Mouse (Mus musculus): ENCODE measurements around the gene Trmt10c.
"Not testable (repeated sequence)": the region's sequence is repeated elsewhere in the genome, so short reads cannot be mapped to it uniquely, and the experiment has no call there.

The Trmt10c gene

DNA sequence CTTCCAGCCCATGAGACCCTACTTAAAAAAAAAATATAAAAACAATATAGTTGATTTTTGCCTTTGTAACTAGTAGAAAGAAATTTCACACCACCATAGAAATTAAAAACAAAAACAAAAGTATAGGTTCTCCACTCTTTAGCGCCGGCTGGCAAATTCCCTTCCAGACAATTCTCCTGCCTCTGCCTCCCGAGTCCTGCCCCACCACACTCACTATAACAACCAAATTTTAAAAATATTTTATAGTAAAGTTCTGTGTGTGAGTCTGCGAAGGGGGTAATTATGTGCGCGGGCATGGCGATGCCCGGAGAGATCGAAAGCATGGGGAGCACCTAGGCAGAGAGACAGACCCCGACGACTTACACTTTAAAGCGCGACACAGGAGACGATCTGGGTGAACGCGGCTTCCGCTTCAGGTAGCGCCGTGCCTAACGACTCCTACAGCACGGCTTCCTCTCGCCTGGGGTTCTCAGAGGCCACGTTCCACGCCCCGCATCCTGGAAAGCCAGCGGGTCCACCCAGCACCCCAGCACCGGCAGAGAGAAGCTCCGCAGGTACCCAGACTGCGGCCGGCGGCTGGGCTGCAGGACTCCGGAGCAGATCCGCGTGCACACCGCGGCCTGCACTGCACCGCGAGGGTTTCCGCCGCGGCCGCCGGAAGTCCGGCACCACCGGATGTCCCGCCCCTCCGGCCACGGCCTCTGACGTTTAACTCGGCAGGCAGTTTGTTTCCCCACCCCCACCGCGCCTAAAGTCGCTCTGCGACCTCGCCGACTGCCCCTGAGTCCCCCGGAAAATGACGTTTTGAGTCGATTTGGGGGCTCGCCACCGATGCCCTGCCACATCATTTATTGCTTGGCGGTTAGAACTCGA lies at the start of gene Trmt10c:
Trmt10c (minus strand) TSS at position 682 of the 873 bp plus-strand sequence.
- DNase-seq (ENCODE audit: low read depth, low spot score) = peak; percentile 93

DNA sequence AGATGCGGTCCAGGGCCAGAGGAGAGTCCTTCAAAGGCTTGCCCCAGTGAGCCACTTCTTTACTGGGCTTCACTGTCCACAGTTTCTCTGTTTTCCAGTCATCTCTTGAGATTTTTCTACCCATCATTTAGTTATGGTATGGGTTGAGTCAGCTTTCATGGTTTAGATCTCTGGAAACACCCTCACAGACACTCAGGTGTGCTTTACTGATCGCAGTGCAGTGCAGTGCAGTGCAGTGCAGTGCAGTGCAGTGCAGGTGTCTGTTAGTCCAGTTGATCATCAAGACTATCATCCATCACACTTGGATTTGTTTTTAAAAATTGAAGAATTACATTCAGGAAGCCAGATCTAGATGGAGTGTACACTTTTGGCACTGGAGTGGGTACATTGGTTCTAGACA lies 48.7 kb upstream of the Trmt10c start:
- DNase-seq (ENCODE audit: low read depth, low spot score) = no peak

DNA sequence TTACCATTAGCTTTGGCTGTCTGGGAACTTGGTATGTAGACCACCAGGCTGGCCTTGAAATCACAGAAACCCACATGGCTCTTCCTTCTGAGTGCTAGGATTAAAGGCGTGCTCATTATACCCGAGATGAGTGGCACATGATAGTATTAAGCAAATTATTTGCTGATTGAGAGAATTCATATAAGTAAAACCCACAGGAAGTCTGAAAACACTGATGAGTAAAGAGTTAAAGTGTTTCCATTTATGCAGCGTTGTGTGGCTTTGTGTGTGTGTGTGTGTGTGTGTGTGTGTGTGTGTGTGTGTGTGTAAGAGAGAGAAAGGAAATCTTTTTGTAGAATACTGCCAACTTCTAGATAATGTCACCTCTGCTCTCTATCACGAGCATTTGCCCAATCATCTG lies 44.1 kb upstream of the Trmt10c start:
- DNase-seq (ENCODE audit: low read depth, low spot score) = no peak

DNA sequence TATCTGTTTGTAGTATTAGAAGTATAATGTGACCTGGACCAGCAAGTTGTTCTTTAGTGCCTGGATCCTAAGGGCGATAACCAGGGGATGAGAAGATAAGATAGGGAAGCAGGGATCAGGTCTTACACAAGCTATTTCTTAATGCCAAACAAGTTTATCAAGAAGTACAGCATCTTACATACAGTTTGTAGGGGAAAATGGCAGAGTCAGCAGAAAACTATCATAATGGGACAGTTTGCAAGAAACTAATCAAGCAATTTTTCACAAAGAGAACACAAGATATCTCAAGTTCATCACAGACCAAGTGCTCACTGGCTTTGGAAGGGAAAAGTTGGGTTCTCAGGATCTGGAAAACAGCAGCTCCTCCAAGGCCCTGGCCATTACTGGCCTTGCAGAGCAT lies 41.8 kb upstream of the Trmt10c start:
- DNase-seq (ENCODE audit: low read depth, low spot score) = no peak

DNA sequence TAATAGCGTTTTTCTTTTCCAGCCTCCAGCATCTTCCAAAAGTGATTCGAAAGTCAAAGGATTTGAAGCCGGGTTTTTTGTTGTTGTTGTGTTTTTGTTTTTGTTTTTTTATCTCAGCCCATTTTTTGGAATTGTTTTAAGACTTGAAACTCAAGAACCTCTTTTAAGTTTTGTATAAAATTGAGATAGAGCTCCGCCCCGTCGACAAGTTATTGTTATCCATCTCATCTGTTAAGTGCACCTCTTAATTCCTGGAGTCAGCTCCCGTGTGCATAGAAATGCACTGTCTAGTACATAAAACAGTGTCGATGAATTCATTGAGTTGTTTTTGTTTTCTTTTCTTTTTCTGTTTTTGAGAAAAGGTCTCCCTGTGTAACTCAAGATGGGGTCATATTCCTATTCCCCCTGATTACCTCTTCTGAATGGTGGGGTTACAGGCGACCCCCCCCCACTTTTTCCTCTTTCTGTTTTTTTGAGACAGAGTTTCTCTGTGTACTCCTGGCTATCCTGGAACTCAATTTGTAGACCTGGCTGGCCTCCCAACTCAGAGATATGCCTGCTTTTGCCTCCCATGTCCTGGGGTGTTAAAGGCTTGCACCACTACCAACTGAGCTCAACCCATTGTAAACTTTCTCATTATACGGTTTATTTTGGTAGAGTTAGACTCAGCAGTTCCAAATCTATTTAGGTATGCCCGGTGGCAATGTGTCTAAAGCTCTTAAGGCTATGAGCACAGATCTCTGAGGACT lies 38.7 kb upstream of the Trmt10c start:
- peak; percentile 27 for DNase-seq (ENCODE audit: low read depth, low spot score)

DNA sequence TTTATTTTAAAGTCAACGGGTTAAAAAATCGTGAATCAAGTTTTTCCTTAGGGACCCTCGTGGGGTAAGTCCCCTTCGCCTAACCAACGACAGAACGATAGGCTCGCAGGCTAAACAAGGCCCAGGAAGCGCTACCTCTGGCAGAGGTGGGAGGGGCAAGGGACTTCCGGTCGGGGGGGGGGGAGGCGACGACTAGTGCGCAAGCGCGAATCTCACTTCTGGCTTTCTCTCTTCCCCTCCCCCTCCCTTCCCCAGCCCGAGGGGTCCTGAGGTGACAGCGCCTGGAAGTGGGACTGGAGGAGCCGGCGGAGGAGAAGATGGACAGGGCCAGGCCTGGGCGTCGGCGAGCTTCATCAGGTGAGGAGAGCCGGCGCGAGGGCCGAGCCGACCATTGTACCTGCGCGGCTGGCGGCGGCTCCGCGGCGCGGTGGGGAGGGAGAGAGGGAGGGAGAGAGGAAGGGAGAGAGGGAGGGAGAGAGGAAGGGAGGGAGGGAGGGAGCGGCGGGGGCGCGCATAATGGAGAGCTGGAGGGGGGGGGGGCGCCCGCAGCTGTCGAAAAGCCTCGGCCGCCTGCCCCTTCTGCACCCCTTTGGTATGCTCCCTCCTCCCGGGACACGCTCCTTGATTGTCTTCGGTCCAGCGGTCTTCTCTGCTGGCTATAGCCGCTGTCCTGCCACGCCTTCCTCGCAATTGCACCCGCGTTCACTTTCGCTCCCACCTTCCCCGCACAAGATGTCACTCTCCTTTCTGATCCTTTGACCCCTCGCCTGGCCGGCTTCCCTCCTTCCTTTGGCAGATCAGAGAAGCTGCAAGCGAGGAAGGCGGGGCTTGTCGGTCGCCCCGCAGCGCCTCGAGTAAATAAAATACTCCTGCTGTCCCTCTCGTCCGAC lies 37.8 kb upstream of the Trmt10c start:
- DNase-seq (ENCODE audit: low read depth, low spot score) = peak; percentile 93

DNA sequence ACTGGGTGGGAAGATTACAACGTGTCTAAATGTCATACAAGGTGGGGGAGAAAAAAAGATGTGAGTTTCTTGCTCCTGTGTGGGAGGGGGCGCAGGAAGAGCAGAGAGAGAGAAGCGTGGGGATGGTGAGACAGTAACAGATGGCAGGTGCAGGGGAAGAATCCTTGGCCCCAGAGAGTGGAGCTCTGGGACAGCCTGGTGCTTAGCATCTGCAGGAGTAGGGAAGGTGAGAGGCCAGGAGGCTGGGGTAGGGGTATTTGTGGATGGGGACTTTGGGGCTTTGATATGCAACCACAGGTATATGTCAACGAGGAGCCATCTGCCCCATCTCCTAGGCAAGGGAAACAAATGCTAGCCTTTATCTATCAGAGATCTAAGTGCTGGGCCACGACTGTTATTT lies 36.9 kb upstream of the Trmt10c start:
- no peak for DNase-seq (ENCODE audit: low read depth, low spot score)

DNA sequence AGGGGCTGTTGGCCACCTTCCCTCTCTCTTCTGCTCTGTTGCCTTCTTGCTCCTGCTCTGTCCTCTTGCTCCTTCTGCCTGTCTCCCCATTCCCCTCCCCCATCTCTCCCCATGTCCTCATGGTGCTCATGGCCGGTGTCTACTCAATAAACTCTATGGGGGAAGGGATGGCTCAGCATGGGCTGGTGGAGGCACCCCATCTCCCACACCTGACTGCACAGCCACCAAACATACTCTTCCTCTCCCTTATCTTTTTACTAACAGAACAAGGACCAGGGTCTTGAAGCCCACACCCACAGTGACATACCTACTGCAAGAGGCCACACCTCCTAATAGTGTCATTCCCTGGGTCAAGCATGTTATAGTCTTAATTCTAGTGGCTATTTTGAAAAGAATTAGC lies 36.5 kb upstream of the Trmt10c start:
- DNase-seq (ENCODE audit: low read depth, low spot score) = no peak

DNA sequence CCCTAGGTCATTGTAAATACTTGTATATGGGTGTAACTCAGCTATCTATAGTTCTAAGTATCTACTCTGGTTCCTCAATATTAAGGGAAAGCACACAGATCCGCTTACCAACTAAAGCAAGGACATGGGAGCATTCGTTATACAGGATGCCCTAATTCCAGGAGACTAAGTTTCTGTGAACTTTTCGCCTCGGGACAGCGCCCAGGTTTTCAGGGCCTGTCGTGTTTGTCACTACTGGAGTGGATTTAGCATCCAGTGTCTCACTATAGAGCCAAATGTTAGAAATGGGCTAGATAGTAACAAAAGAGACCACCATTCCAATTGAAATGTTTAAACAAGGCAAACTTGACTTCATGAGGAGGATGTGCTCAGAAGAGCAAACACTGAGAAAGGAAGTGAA lies 35.5 kb upstream of the Trmt10c start:
- not testable (repeated sequence) for DNase-seq (ENCODE audit: low read depth, low spot score)

DNA sequence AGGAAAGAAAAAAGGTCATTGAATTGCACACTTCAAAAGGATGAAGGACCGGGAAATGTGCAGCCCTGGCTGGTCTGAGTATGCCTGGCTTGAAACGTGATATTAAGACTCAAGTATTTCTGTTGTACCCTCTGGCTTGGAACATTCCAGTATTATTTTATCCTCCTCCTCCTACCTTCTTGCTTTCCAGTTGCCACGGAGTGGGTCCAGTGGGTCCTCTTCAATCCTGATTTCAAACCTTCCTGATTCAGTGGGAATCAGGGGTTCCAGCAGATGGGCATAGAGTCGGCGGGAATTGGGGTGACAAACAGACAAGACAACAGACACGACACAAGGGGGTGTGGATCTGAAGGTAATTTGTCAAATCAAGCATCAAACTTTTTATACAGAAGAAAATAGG lies 34.9 kb upstream of the Trmt10c start:
- no peak for DNase-seq (ENCODE audit: low read depth, low spot score)

DNA sequence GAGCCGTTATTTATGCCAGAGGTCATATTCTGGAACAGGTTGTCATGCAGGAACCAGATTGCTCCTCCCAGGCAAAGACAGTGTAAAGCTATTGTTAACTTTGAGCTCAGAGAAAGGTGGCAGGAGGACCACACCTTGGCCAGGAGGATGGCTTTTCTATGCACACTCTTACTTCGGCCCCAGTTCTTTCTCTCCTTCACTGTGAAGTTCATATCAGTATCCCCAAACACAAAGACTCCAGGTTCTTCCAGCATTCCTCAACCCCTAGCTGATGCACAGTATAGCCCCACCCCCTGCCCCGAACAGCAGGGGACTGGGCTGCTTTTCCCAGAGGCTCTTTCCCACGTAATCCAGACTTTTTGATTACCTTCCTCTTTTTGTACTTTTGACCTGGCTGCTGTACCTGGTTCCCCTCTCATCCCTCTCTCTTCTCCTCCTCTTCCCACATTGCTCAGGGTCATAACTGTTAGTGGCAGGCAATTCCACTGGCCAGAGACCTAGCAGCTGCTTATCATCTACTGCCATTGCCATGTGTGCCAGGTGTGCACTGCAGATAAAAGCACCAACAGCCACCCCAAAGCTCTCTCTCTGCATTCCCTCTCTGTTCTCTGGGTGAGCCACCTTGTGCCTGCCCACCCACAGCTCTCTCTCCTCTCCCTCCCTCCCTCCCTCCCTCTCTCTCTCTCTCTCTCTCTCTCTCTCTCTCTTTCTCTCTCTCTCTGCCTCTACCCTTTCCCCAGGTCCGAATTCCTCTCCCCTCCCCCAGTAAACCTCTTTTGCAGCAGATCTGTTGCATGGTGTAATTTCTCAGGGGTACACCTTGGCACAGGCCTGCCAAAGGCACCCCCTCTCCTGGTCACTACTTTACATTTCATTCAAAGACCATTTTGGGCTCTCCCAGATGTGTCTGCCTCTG lies 34.0 kb upstream of the Trmt10c start:
- DNase-seq (ENCODE audit: low read depth, low spot score) = no peak

DNA sequence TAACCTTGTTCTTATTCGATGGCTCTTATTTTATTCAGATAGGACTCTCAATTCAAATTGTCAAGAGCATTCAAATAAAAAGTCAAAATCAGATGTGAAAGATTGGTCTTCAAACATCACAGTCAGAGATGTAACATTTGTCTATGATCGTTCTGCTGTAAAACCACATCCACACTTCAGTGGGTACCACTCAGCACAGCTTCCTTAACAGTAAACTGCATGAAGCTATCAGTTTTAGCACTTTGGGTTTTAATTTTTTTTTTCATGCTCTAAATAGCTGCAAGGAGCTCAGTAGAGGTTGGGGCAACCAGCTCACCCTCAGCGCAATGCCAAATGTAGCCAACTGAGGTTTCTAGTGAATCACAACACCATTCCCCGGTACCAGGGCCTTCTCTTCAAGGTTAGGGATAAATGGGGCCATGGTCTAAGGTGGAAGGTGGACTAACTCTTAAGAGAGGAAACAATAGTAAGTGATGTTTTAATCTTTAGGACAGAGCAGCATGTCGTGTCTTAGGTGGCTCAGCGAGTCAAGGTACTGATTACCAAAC lies 31.0 kb upstream of the Trmt10c start:
- DNase-seq (ENCODE audit: low read depth, low spot score) = no peak

DNA sequence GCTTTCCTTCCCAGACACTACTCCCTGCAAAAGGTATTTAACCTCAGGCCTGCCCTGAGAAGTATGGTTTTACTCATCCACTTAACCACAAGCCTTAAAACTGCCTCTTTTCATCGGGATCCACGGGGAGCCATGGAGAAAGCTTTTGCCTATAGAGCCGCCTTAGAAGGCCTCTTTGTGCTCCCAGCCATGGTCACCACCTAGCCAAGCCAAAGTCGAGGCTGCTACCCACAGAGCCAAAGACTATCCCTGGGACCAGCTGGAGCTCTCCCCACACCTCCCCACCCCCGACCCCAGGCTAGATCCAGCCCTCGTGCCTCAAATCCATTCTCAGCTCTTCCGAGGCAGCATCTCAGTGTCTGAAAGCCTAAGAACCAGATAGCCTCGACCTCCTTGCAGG lies 28.5 kb upstream of the Trmt10c start:
- no peak for DNase-seq (ENCODE audit: low read depth, low spot score)

DNA sequence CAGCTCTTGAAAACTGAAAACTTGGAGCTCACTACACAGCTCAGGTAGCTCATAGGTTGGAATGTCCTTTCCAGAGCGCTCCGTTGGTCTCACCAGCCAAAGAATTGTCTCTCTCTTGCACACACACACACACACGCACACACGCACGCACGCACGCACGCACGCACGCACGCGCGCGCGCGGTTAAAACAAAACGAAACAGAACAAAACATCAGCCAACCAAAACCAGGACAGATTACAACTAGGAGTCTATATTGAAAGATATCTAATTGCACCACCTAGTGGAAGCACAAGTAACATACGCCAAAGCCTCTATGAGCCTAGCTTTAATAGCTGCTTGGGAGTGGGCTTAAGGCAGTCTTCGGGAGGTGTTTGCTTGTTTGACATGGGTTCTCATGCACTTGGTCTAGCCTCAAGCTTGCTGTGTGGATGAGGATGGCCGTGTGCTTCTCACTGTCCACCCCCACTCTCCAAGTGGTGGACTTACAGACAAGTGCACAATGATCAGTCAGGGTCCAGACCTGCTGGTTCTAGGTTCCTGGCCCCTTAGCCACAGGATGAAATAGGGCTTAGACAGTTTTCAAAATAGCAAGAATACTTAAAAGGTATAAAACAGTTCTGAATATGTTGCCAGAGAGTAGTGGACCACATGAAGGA lies 26.8 kb upstream of the Trmt10c start:
- peak; percentile 86 for DNase-seq (ENCODE audit: low read depth, low spot score)

DNA sequence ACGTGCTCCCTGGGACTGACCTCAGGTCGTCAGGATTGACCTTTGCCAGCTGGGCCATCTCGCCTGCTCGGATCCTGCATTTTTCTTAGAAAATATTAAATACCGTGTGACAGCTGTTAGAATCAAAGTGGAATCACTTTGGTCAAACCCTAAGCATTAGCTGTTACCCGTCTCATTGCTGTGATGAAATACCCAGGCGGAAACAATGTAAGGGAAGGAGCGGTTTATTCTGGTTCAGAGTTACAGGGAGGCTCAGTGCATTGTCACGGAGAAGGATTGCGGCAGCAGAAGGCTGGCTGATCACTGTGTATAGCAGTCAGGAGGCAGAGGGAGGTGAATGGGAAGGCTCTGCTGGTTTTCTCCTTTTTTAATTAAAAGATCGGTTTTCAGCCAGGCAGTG lies 25.4 kb upstream of the Trmt10c start:
- no peak for DNase-seq (ENCODE audit: low read depth, low spot score)

DNA sequence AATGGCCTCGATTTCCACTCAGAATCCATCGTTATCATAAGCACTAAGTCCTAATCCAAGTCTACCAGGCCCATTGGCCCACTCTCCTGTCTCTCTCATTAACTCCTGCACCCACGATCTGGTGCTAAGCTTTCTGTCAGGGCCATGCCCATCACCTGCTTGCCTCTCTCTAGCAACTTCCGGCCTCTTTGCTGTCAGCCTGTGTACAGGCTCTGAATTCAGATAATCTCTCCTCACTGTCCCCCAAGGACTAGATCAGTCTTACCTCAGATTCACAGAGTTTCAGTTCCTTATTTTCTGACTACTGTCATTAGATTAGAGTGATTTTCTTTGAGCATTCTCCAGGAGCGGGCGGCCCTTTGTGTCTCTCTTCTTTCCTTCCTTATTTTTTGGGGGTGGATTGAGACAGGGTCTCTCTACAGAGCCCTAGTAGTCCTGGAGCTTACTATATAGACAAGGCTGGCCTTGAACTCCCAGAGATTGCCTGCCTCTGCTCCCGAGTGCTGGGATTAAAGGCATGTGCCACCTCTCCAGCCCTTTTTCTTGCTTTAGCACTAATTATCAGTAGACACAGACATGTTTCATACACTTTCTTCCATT lies 24.5 kb upstream of the Trmt10c start:
- no peak for DNase-seq (ENCODE audit: low read depth, low spot score)

DNA sequence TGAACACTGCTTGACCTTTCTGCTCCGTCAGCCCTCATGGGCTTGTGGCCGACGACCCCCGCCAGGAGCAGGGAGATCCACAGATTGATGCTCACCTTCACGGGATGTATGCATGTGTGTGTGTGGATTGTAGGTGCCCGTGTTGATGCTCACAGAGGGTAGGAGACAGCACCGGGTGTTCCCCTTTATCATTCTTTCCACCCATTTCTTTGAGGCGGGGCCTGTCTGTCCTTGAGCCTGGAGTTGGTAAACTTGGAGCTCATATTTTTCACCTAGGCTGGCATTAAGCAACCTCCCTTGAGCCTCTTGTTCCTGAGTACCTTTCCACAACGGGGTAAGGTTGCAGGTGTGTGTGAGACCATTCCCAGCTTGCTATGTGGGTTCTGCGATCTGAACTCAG lies 20.5 kb upstream of the Trmt10c start:
- DNase-seq (ENCODE audit: low read depth, low spot score) = no peak

DNA sequence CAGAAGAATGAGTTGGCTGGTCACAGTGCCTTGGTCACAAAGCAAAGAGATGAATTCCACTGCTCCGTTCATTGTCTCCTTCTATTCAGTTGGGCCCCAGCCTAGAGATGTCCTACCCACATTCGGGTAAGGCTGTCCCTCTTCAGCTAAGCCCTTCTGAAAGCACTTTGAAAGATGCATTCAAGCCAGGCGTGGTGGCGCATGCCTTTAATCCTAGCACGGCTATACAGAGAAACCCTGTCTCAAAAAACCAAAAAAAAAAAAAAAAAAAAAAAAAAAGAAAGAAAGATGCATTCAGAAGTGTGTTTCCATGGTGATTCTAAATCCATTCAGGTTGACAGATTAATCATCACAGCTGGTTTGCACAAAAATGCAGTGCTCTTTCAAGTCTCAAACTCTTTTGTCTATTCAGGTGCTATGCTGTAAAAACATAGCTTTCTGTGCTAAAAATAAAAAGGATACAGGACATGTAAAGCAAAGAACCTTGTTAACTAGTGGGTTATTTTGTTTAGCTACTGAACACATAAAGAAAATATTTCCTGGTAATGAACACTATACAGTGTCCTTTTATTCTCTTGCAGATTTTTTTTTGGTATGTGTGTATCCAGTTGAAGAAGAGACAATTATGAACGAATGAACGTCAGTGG lies 19.4 kb upstream of the Trmt10c start:
- no peak for DNase-seq (ENCODE audit: low read depth, low spot score)

DNA sequence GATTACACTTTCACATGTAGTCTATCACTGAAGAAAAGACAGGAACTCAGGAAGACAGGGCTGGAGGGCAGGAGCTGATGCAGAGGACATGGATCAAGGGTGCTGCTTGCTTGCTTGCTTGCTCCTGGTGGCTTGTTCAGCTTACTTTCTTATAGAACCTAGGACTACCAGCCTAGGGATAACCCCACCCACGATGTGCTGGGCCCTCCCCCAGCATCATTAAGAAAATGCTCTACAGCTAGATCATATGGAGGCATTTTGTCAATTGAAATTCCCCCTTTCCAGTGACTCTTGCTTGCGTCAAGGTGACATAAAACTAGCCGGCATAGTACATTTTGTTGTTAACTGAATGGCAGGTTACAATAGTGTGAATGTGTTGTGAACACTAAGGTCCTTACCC lies 18.3 kb upstream of the Trmt10c start:
- no peak for DNase-seq (ENCODE audit: low read depth, low spot score)
